Mouse (Mus musculus) brain, embryonic 14.5 days (tissue): Measurements from ENCODE around the gene Dennd1a.

ENCODE experiments used
- CTCF ChIP-seq: fragments of 200-500 bp; IDR thresholded peaks from 2 replicates; pipeline ENCODE4 v1.5.1; 2012; ENCODE audit warnings: inconsistent platforms, mild to moderate bottlenecking, moderate library complexity, borderline replicate concordance; ENCODE audit not compliant: insufficient read depth, insufficient read length; ENCODE audit errors: extremely low read depth
- POLR2A ChIP-seq: fragments of 200-500 bp; IDR thresholded peaks from 2 replicates; pipeline ENCODE4 v1.6.1; 2012; ENCODE audit warnings: mild to moderate bottlenecking, inconsistent platforms, borderline replicate concordance; ENCODE audit not compliant: poor library complexity, insufficient read depth, insufficient read length, severe bottlenecking; ENCODE audit errors: extremely low read depth

- TF ChIP-seq CTCF = no peak
- no peak for TF ChIP-seq POLR2A
These were observed 264.0 kb downstream of the Dennd1a start for GRCm38 (mm10) chr2:38023054-38023740.
